Mouse (Mus musculus) erythroblast, embryonic 14.5 days (primary cell): ENCODE measurements around the gene Rasgef1b.

Experiments used
- GATA1 ChIP-seq: IDR thresholded peaks from 2 replicates; pipeline ENCODE4 v1.6.1; 2012; ENCODE audit warnings: low read length, inconsistent platforms, mixed read lengths
- TAL1 ChIP-seq: IDR thresholded peaks from 3 replicates; pipeline ENCODE4 v1.6.1; 2012; ENCODE audit warnings: low read length, inconsistent platforms, mixed read lengths

GRCm38 (mm10) chr5:99277536-99277935 is 451.3 kb downstream of the Rasgef1b start:
- no peak for TF ChIP-seq GATA1
- TF ChIP-seq TAL1: no peak
